Mouse (Mus musculus) heart, postnatal 0 days (tissue): Measurements from ENCODE around the gene Tff1.

Source experiments
- CTCF ChIP-seq: IDR thresholded peaks from 2 replicates; pipeline ENCODE4 v1.5.1; 2016; ENCODE audit warnings: antibody characterized with exemption, control low read depth, low read depth
- EP300 ChIP-seq: IDR thresholded peaks from 2 replicates; pipeline ENCODE4 v1.6.1; 2016; ENCODE audit warnings: antibody characterized with exemption, low read depth

DNA sequence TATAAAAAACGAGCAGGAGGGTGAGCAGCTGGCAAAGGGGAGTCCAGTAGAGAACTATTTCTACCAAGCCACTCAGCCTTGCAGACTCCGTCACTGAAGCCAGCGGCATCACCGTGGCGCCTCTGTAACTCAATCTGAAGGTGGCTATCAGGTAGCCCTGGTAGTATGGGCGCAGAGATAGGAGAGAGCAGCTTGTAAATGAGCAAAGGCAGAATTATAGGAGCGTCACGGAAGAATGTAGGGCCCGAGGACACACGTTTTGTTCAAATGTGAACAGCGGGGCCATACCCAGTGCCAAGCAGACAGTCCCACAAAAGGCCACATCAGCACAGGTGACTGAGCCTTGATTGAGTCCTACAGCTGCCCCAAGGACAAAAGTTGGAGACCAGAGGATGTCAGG, 33.8 kb upstream of the Tff1 start, which contains the start of gene Tmprss3:
- no peak for TF ChIP-seq CTCF
- TF ChIP-seq EP300, result no peak
